Mouse (Mus musculus) fibroblast of lung, adult 2 months (primary cell): ENCODE measurements around the gene Rab15.

Source experiments
- DNase-seq: peaks from one replicate; pipeline ENCODE4 v3.0.0-alpha.2; 2011; ENCODE audit warnings: low read depth

Rab15 gene

DNA sequence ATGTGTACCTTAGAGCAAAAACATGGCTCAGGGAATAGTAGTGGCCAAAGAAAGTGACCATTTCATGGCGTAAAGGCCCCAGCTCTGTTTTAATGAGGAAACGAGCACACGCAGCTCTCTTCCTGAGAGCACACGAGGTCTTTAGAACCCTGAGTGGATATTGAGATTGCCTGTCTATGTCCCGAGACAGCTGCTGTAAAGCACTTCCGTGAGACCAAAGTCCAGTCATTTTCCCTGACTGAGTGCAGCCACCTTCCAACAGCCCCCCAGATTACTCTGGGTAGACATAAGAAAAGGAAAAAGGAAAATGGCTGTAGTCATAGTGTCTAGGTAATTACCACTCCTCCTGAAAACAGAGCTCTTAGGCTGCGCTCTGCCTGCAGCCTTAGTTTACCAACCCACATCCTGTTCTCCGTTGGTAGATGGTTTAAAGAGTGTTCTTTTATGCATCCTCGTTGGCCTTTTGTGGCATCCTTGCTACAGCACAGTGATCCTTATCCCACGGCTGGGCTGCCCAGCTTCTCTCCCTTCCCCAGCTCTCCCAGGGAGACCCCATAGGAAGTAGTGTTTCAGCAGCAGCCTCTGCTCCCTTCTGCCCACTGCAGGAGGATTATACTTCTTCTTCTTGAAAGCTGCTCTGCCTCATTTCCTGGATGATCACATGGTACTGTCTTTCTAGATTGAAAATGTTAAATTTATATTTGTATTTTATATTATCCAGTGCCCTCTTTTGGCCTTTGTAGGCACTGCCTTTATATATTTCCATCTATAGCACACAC lies 44.2 kb downstream of the Rab15 start:
- no peak for DNase-seq

DNA sequence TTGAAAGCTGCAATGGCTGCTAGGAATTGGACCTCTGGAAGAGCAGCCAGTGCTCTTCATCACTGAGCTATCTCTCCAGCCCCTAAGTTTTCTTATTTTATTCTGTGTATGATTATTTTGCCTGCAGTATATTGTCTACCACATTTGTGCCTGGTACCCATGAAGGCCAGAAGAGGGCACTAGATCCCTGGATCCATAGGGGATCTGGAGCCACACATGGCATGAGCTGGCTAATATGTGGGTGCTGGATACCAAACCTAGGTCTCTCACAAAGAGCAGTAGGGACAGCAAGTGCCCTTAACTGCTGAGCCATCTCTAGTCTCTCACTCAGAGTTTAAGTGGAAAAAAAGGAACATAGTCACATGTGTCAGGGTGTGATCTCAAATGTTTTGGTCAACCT lies 44.9 kb downstream of the Rab15 start:
- no peak for DNase-seq

DNA sequence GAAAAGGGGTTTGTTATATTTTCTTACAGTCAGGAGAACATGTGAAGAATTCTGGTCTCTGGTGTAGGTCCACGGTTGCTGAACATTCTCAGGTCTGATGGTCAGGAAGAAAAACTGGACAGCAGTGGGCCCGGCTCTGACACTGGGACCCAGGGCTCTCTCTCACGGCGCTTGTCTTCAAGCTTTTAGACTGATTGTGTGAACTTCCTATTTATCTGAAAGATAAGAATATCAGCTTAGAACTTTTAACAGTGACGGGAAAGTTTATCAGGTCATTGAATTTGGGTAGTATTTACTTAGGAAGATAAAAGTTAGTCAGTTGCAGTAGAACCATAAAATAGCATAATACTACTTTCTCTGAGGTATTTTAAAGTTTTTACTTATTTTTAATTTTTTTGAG lies 45.8 kb downstream of the Rab15 start:
- DNase-seq = no peak

DNA sequence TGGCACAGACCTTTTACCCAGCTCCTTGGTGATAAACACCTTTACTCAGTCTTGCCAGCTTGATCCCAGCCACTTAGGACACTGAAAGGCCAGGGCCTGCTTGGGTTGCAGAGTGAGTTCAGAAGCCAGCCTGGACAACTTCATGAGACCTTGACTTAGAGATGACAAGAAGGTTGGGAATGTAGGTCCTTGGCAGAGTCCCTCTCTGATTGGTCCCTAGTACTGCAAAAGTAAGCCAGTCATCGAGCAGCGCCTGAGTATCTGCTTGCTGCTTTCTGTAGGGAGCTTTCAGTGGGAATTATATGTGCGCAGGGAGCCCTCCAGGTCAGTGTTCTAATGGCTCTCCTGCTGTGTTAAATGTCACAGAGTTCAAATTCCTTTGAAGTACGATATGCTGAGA lies 47.6 kb downstream of the Rab15 start:
- no peak for DNase-seq

DNA sequence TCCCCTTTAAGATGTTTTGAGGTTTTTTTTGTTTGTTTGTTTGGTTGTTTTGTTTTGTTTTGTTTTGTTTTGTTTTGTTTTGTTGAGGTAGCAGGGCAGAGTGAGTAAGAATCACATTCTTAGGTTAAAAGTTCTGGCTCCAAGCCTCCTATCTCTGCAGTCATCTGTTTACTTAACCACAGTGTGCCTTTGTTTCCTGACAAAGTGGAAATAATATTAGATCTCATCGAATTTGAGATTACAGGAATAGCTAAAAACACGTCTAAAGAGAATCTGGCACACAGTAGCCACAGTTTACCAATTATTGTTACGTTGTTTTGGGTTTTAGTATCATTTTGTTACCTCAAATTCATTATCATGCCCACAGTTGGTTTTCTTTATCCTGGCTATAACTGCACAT lies 48.1 kb downstream of the Rab15 start:
- DNase-seq = no peak

DNA sequence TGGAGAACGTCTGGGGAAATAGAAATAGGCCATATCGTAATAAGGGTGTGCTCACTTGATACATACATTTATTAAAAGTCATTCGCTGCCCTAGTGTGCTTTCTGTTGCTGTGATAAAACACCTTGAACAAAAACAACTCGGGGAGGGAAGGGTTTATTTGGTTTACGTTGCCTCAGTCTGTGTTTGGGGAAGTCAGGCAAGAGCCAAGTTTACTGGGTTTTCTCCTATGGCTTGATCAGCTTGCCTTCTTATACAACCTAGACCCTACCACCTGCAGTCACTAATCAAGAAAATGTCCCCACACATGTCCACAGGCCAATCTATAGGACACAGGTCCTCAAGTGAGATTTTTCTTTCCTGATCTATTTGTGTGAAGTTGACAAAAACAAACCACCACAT lies 51.2 kb downstream of the Rab15 start:
- no peak for DNase-seq

DNA sequence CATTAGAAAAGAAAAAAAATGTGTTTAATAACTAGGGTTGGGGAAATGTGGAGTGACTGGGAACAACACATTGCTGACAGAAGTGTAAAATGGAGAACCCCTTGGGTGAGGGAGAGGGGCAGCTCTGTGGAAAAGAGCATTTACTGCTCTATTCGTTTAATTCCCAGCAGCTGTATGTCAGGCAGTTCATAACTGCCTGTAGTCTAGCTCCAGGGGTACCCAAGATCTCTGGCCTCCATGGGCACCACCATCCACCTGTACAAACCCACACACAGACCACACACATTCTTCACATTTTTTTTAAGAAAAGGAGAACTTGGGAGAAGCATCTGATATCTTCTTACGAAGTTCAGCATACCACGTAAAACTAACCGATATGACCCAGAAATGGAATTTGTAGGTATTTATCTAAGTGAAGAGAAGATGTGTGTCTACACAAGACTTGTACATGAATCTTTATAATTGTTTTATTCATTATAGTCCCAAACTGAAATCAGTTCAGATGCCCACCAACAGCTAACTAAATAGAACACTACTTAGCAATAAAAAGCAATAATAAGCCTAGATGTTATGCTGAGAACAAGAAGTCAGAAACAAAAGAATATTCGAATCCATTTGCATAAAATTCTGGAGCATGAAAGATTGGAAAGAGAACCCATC lies 51.7 kb downstream of the Rab15 start:
- DNase-seq = no peak

DNA sequence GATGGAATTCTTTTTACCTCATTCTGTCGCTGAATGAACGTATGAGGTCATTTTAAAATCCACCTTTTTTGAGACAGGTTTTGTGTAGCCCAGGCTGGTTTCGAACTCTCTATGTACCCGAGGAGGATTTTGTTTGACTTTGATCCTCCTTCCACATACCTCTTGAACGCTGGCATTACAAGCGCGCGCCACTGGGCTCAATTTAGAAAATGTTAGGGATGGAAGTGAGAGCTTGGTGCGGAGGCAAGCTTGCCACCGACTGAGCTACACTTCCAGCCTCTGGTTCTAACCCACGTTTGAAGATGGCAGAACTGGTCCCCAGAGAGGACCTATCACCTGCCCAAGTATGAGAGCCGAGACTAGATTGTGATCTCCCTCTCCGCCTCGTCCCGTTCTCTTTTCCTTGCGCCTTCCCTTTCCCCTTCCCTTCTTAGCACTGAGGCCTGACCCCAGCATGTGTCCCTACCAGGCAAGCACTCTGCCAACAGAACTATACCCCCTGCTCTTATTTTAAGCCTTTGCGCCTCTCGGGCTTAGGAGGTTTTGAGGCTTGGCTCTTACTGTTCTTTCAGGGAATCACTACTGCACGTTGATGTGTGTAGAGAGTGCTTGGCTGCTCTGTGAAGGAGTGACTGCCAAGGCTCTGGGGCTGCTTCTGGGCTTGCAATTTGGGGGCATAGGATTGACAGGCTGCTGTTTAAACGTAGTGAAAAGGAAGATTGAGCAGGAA lies 56.6 kb downstream of the Rab15 start:
- no peak for DNase-seq

DNA sequence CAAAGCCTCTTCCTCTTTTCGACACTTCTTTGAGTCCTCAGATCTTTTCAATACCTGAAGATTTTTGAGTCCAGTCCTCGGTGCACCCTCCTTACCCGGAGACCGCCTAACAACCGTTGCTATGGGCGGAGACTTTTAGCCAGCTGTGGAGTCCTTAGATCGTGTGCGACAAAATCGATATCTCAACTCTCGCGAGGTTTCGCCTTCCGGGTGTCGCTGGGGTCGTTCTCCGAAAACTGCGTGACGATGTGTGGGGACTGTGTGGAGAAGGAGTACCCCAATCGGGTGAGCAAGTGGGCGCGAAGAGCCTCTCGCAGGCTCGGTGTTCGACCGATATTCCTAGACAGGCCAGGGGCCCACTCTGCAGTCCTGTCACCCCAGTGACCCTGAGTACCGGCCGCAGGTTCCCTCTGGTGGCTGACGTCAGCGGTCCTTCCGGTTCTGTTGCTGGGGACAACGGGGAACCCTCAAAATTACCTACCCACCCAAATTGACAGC lies 57.3 kb downstream of the Rab15 start, which contains the start of the genes Churc1 and Fntb:
Churc1 (plus strand) TSS at position 185 of the 498 bp plus-strand sequence.
Fntb (plus strand) TSS at position 236 of the 498 bp plus-strand sequence.
- peak; percentile 83 for DNase-seq

DNA sequence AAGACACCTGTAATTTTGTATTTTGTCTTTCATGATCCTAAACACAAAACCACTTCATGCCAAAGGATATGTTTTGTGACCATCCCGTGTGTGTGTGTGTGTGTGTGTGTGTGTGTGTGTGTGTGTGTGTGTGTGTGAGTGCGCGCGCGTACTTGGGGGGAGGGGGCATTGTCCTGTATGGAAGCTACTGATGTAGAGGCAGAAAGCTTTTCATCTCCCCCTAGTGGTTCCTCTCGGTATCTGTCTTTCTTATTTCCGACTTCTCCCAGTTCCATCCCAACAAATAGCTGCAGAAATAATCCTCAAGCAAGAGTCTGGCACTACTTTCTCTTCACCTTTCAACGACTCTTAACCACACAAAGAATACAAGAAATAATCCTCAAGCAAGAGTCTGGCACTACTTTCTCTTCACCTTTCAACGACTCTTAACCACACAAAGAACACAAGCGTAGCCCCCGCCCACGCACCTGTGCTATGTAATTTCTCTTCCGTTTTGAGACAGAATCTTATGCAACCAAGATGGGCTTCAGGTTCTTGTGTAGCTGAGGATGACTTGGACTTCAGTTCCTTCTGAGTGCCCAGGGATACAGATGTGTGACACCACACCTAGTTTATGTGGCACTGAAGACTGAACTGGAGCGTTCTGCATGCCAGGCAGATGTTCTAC lies 69.9 kb downstream of the Rab15 start:
- DNase-seq = peak; percentile 30

DNA sequence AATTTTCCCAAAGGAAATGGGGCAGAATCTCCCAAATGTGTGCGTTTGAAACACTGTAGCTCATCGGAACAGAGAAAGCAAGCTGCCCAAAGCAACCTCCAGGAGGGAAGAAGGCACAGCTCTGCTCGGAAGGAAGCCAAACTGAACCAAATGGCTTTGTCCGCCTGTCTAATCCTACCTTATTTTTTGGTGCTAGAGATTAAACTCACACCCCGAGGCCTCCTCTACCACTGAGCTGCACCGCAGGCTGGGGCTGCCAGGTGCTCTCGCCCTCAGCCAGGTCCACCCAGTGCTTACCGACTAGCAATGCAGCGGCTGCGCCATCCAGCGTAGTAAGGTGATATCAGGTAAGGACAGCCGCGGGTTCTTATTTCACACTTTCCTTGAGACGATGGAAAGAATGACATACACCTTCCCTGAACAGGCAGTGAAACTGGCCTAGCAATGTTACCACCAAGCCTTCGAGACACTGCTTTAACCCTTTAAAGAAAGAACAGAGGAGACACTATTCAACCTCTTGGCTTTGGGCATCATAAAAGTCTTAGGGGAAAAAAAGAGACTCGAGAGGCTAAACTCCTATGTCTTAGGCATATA lies 71.7 kb downstream of the Rab15 start:
- no peak for DNase-seq
